In the genomic region with DNA sequence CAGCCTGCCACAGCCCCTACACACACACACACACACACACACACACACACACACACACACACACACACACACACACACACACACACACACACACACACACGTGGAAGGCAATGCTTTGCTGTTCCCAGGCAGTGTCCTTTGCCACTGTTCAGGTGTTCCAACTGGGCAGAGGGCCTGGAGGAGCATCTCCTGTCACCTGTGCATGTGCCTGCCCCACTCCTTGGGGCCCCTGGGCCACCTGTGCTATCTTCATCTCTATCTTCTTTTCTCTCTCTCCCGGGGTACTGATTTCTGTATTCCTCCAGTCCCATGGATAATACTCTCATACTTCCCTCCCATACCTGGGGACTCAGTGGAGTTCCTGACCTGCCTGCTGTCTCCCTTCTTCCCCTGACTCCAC, we compare ENCODE assay signal across 8 mouse cellular contexts. TPM values are rescaled to one million over a fixed set of nuclear protein-coding genes. Genes with fewer than 3 reads are reported as not detected.
DNase-seq lines count a peak whose midpoint lies in the region; ATAC-seq and TF ChIP-seq lines count a peak whose summit lies in the region.
"Had no signal": no experiment of that assay in that cellular context is flagged by ENCODE, and none has a peak within 500 bp of the region (broad histone marks: within the 10 kb centered on the region; RNA-seq: fewer than 3 reads in every experiment).

No protein-coding gene starts in this region.

- peak overlapping the region; percentile 36; the same call in 1 of the 2 replicates for H3K27ac ChIP-seq in kidney, postnatal 0 days
- H3K27ac ChIP-seq in kidney, embryonic 14.5 days (ENCODE audit: low read depth, low read length) = no peak overlapping the region
- H3K27ac ChIP-seq in forebrain, embryonic 13.5 days = peak overlapping the region; percentile 88
- peak overlapping the region; percentile 95 for H3K27ac ChIP-seq in heart, embryonic 15.5 days
- peak overlapping the region; percentile 68 for H3K27ac ChIP-seq in midbrain, embryonic 14.5 days (replicated peaks; ENCODE audit: low read depth, low read length)

- H3K27me3 ChIP-seq in kidney, postnatal 0 days (ENCODE audit: insufficient read depth, low read length) = no peaks in the 10 kb centered on the region
- H3K27me3 ChIP-seq in kidney, embryonic 14.5 days (ENCODE audit: control insufficient read depth, insufficient read depth, low read length) = no peaks in the 10 kb centered on the region
- no peaks in the 10 kb centered on the region for H3K27me3 ChIP-seq in forebrain, embryonic 13.5 days
- H3K27me3 ChIP-seq in heart, embryonic 15.5 days = no peaks in the 10 kb centered on the region
- H3K27me3 ChIP-seq in midbrain, embryonic 14.5 days (ENCODE audit: control insufficient read depth, insufficient read depth, low read length) = no peaks in the 10 kb centered on the region

- no peak overlapping the region for H3K9ac ChIP-seq in kidney, postnatal 0 days (ENCODE audit: low read depth, low read length)
- H3K9ac ChIP-seq in kidney, embryonic 14.5 days (ENCODE audit: low read depth, low read length) = no peak overlapping the region
- H3K9ac ChIP-seq in forebrain, embryonic 13.5 days = no peak overlapping the region
- no peak overlapping the region for H3K9ac ChIP-seq in heart, embryonic 15.5 days
- H3K9ac ChIP-seq in midbrain, embryonic 14.5 days (replicated peaks; ENCODE audit: low read length) = no peak overlapping the region; the same call in 1 of the 2 replicates

- H3K36me3 ChIP-seq in kidney, postnatal 0 days (ENCODE audit: insufficient read depth, low read length) = peaks cover 24% of the 10 kb centered on the region
- peaks cover 43% of the 10 kb centered on the region for H3K36me3 ChIP-seq in kidney, embryonic 14.5 days (ENCODE audit: control insufficient read depth, insufficient read depth, low read length)
- peaks cover 80% of the 10 kb centered on the region for H3K36me3 ChIP-seq in forebrain, embryonic 13.5 days (ENCODE audit: poor library complexity, severe bottlenecking)
- peaks cover 57% of the 10 kb centered on the region for H3K36me3 ChIP-seq in heart, embryonic 15.5 days
- peaks cover 73% of the 10 kb centered on the region for H3K36me3 ChIP-seq in midbrain, embryonic 14.5 days (ENCODE audit: control insufficient read depth, insufficient read depth, low read length)

- 42% methylated on average over 1 of the region's 2 CpGs for WGBS in kidney, postnatal 0 days
- 34% methylated on average over 2 of the region's 2 CpGs for WGBS in kidney, embryonic 14.5 days
- 72% methylated on average over 1 of the region's 2 CpGs for WGBS in forebrain, embryonic 13.5 days
- 23% methylated on average over 2 of the region's 2 CpGs for WGBS in heart, embryonic 15.5 days
- 48% methylated on average over 2 of the region's 2 CpGs for WGBS in midbrain, embryonic 14.5 days

- H3K4me2 ChIP-seq in kidney, postnatal 0 days (ENCODE audit: low read length) = no peak overlapping the region
- H3K4me2 ChIP-seq in kidney, embryonic 14.5 days (replicated peaks; ENCODE audit: low read depth, low read length) = no peak overlapping the region
- H3K4me2 ChIP-seq in forebrain, embryonic 13.5 days = no peak overlapping the region
- no peak overlapping the region for H3K4me2 ChIP-seq in heart, embryonic 15.5 days
- no peak overlapping the region for H3K4me2 ChIP-seq in midbrain, embryonic 14.5 days (ENCODE audit: low read length)

- H3K9me3 ChIP-seq in kidney, postnatal 0 days (replicated peaks; ENCODE audit: low read length) = no peaks in the 10 kb centered on the region
- H3K9me3 ChIP-seq in kidney, embryonic 14.5 days (ENCODE audit: control insufficient read depth, low read length) = no peaks in the 10 kb centered on the region
- no peaks in the 10 kb centered on the region for H3K9me3 ChIP-seq in forebrain, embryonic 13.5 days (replicated peaks)
- H3K9me3 ChIP-seq in heart, embryonic 15.5 days (replicated peaks) = no peaks in the 10 kb centered on the region
- no peaks in the 10 kb centered on the region for H3K9me3 ChIP-seq in midbrain, embryonic 14.5 days (ENCODE audit: control insufficient read depth, low read length)

- no peak for TF ChIP-seq CTCF in kidney, postnatal 0 days (IDR thresholded peaks at IDR 0.05; ENCODE audit: low read depth)

- ATAC-seq in kidney, postnatal 0 days (replicated peaks; ENCODE audit: low FRiP score, low read depth) = no peak
- no peak for ATAC-seq in kidney, embryonic 14.5 days (ENCODE audit: low FRiP score, low TSS enrichment)
- ATAC-seq in forebrain, embryonic 13.5 days = no peak
- no peak for ATAC-seq in heart, embryonic 15.5 days (replicated peaks; ENCODE audit: insufficient number of reproducible peaks, insufficient read depth, low FRiP score, low read depth)
- ATAC-seq in midbrain, embryonic 14.5 days (ENCODE audit: low FRiP score, low TSS enrichment) = no peak

- DNase-seq in kidney, postnatal 0 days (ENCODE audit: low spot score) = no peak
- DNase-seq in midbrain, embryonic 14.5 days = no peak
- DNase-seq in adrenal gland, postnatal 25 days = no peak
- no peak for DNase-seq in layer of hippocampus, postnatal 10 days (ENCODE audit: low spot score in 2 of 2)
- DNase-seq: right cerebral cortex, postnatal 25 days had no signal

- H3K4me3 ChIP-seq in kidney, postnatal 0 days (replicated peaks; ENCODE audit: low read depth, low read length) = no peak overlapping the region
- no peak overlapping the region for H3K4me3 ChIP-seq in kidney, embryonic 14.5 days (ENCODE audit: low read length)
- no peak overlapping the region for H3K4me3 ChIP-seq in forebrain, embryonic 13.5 days
- no peak overlapping the region for H3K4me3 ChIP-seq in heart, embryonic 15.5 days
- no peak overlapping the region for H3K4me3 ChIP-seq in midbrain, embryonic 14.5 days (replicated peaks; ENCODE audit: low read depth, low read length)

- H3K4me1 ChIP-seq in kidney, postnatal 0 days (replicated peaks; ENCODE audit: insufficient read depth, low read length) = peaks cover 26% of the 10 kb centered on the region; the same call in 1 of the 2 replicates
- H3K4me1 ChIP-seq in kidney, embryonic 14.5 days (ENCODE audit: control insufficient read depth, insufficient read depth, low read length) = peaks cover 45% of the 10 kb centered on the region
- peaks cover 52% of the 10 kb centered on the region for H3K4me1 ChIP-seq in forebrain, embryonic 13.5 days
- peaks cover 83% of the 10 kb centered on the region for H3K4me1 ChIP-seq in heart, embryonic 15.5 days (replicated peaks)
- peaks cover 31% of the 10 kb centered on the region for H3K4me1 ChIP-seq in midbrain, embryonic 14.5 days (ENCODE audit: control insufficient read depth, insufficient read depth, low read length)

RNA-seq across cellular contexts. Expression of a gene that starts 8.8 kb away (rescaled TPM):
- 3.1 and 3.5 TPM in 2 replicates for polyA plus RNA-seq in kidney, postnatal 0 days (2015; fragmentation: Nextera tagmentation; extraction: Ambion mirVana)
- polyA plus RNA-seq in kidney, embryonic 14.5 days (2014; fragmentation: Nextera tagmentation; extraction: Ambion mirVana) = 1.6 and 2.6 TPM in 2 replicates
- polyA plus RNA-seq in forebrain, embryonic 13.5 days (2015; fragmentation: Nextera tagmentation; extraction: Ambion mirVana) = 2.1 and 2.3 TPM in 2 replicates
- 7.0 and 7.5 TPM in 2 replicates for polyA plus RNA-seq in heart, embryonic 15.5 days (2015; fragmentation: Nextera tagmentation; extraction: Ambion mirVana)
- polyA plus RNA-seq in midbrain, embryonic 14.5 days (2014; fragmentation: Nextera tagmentation; extraction: Ambion mirVana) = 3.0 TPM in 2 replicates
- total RNA-seq in adrenal gland, postnatal 25 days (2021) = 234 and 238 TPM in 2 replicates
- 10 to 100 TPM; 39.1 to 41.5 TPM for total RNA-seq in layer of hippocampus, postnatal 10 days (2021)

RNA-seq across cellular contexts. Expression of a gene that starts 25.9 kb away (rescaled TPM):
- polyA plus RNA-seq in kidney, postnatal 0 days (2015; fragmentation: Nextera tagmentation; extraction: Ambion mirVana) = 26.1 TPM in 2 replicates
- 28.0 and 31.8 TPM in 2 replicates for polyA plus RNA-seq in kidney, embryonic 14.5 days (2014; fragmentation: Nextera tagmentation; extraction: Ambion mirVana)
- polyA plus RNA-seq in forebrain, embryonic 13.5 days (2015; fragmentation: Nextera tagmentation; extraction: Ambion mirVana) = 93.5 and 95.2 TPM in 2 replicates
- polyA plus RNA-seq in heart, embryonic 15.5 days (2015; fragmentation: Nextera tagmentation; extraction: Ambion mirVana) = 34.8 and 39.5 TPM in 2 replicates
- polyA plus RNA-seq in midbrain, embryonic 14.5 days (2014; fragmentation: Nextera tagmentation; extraction: Ambion mirVana) = 175 and 194 TPM in 2 replicates
- 82.5 and 89.4 TPM in 2 replicates for total RNA-seq in adrenal gland, postnatal 25 days (2021)
- total RNA-seq in layer of hippocampus, postnatal 10 days (2021) = 1,000 to 10,000 TPM; 1,331 to 1,411 TPM

RNA-seq across cellular contexts. Expression of a gene that starts 29.0 kb away (rescaled TPM):
- polyA plus RNA-seq in kidney, postnatal 0 days (2015; fragmentation: Nextera tagmentation; extraction: Ambion mirVana) = 17.8 and 19.3 TPM in 2 replicates
- 21.6 and 33.7 TPM in 2 replicates for polyA plus RNA-seq in kidney, embryonic 14.5 days (2014; fragmentation: Nextera tagmentation; extraction: Ambion mirVana)
- polyA plus RNA-seq in forebrain, embryonic 13.5 days (2015; fragmentation: Nextera tagmentation; extraction: Ambion mirVana) = 31.3 and 32.9 TPM in 2 replicates
- polyA plus RNA-seq in heart, embryonic 15.5 days (2015; fragmentation: Nextera tagmentation; extraction: Ambion mirVana) = 15.5 and 17.2 TPM in 2 replicates
- polyA plus RNA-seq in midbrain, embryonic 14.5 days (2014; fragmentation: Nextera tagmentation; extraction: Ambion mirVana) = 25.0 and 35.9 TPM in 2 replicates
- 109 and 113 TPM in 2 replicates for total RNA-seq in adrenal gland, postnatal 25 days (2021)
- 100 to 1,000 TPM; 147 to 157 TPM for total RNA-seq in layer of hippocampus, postnatal 10 days (2021)

RNA-seq across cellular contexts. Expression of a gene that starts 37.1 kb away (rescaled TPM):
- polyA plus RNA-seq in kidney, postnatal 0 days (2015; fragmentation: Nextera tagmentation; extraction: Ambion mirVana) = 38.3 and 41.2 TPM in 2 replicates
- 39.5 and 59.1 TPM in 2 replicates for polyA plus RNA-seq in kidney, embryonic 14.5 days (2014; fragmentation: Nextera tagmentation; extraction: Ambion mirVana)
- 79.0 and 86.0 TPM in 2 replicates for polyA plus RNA-seq in forebrain, embryonic 13.5 days (2015; fragmentation: Nextera tagmentation; extraction: Ambion mirVana)
- polyA plus RNA-seq in heart, embryonic 15.5 days (2015; fragmentation: Nextera tagmentation; extraction: Ambion mirVana) = 33.5 and 43.0 TPM in 2 replicates
- 65.7 and 81.1 TPM in 2 replicates for polyA plus RNA-seq in midbrain, embryonic 14.5 days (2014; fragmentation: Nextera tagmentation; extraction: Ambion mirVana)
- total RNA-seq in adrenal gland, postnatal 25 days (2021) = 40.9 and 61.5 TPM in 2 replicates
- total RNA-seq in layer of hippocampus, postnatal 10 days (2021) = 100 to 1,000 TPM in 1 of 2 experiments, 10 to 100 TPM in 1; 93.8 to 103 TPM

RNA-seq across cellular contexts. Expression of a gene that starts 38.4 kb away (rescaled TPM):
- polyA plus RNA-seq in kidney, postnatal 0 days (2015; fragmentation: Nextera tagmentation; extraction: Ambion mirVana) = 24.6 and 25.7 TPM in 2 replicates
- polyA plus RNA-seq in kidney, embryonic 14.5 days (2014; fragmentation: Nextera tagmentation; extraction: Ambion mirVana) = 28.1 and 43.1 TPM in 2 replicates
- polyA plus RNA-seq in forebrain, embryonic 13.5 days (2015; fragmentation: Nextera tagmentation; extraction: Ambion mirVana) = 46.4 and 51.1 TPM in 2 replicates
- polyA plus RNA-seq in heart, embryonic 15.5 days (2015; fragmentation: Nextera tagmentation; extraction: Ambion mirVana) = 21.3 and 27.6 TPM in 2 replicates
- 46.6 and 57.3 TPM in 2 replicates for polyA plus RNA-seq in midbrain, embryonic 14.5 days (2014; fragmentation: Nextera tagmentation; extraction: Ambion mirVana)
- 37.2 and 41.5 TPM in 2 replicates for total RNA-seq in adrenal gland, postnatal 25 days (2021)
- 10 to 100 TPM; 65.8 to 66.3 TPM for total RNA-seq in layer of hippocampus, postnatal 10 days (2021)
